Mouse (Mus musculus) intestine, embryonic 15.5 days (tissue): ENCODE measurements at regions not wholly inside any gene's neighbourhood (a gene's known extent, or its start where the extent isn't known, plus 50 kb on each side); places are given as distances from the start of the nearest gene placed in this dataset.

ENCODE experiments used
- ATAC-seq: fragments of 200-750 bp; cut with Nextera tagmentation; 2 replicates; pipeline ENCODE4 v1.8.0; 2017; ENCODE audit warnings: moderate TSS enrichment, moderate library complexity
- H3K27ac ChIP-seq: fragments of 300-500 bp; sonication (generic); 2 replicates; pipeline ENCODE4 v1.5.1; 2015; ENCODE audit warnings: mild to moderate bottlenecking, inconsistent platforms
- H3K27me3 ChIP-seq: fragments of 300-500 bp; sonication (generic); replicated peaks from 2 replicates; pipeline ENCODE4 v1.6.1; 2015; ENCODE audit warnings: inconsistent platforms
- H3K36me3 ChIP-seq: fragments of 300-500 bp; sonication (generic); 2 replicates; pipeline ENCODE4 v1.6.1; 2015; ENCODE audit warnings: inconsistent platforms
- H3K4me1 ChIP-seq: fragments of 300-500 bp; sonication (generic); replicated peaks from 2 replicates; pipeline ENCODE4 v1.6.1; 2015; ENCODE audit warnings: inconsistent platforms
- H3K4me2 ChIP-seq: fragments of 300-500 bp; sonication (generic); replicated peaks from 2 replicates; pipeline ENCODE4 v1.6.1; 2015; ENCODE audit warnings: mild to moderate bottlenecking, inconsistent platforms
- H3K4me3 ChIP-seq: fragments of 300-500 bp; sonication (generic); replicated peaks from 2 replicates; pipeline ENCODE4 v1.5.1; 2015; ENCODE audit warnings: inconsistent platforms
- H3K9ac ChIP-seq: fragments of 300-500 bp; sonication (generic); 2 replicates; pipeline ENCODE4 v1.6.1; 2015; ENCODE audit warnings: inconsistent platforms
- H3K9me3 ChIP-seq: fragments of 300-500 bp; sonication (generic); 2 replicates; pipeline ENCODE4 v1.6.1; 2016; ENCODE audit warnings: inconsistent platforms
- WGBS: fragments of 180-500 bp; shearing (Covaris S2); methylation state at CpG from one replicate; pipeline ENCODE4 v1.1.7; 2015; 5-methylcytosine and 5-hydroxymethylcytosine counted together

- Histone ChIP-seq H3K4me1 (0 out of 2 replicates have a peak, but pooled peaks cover 5% of the 10 kb centered on the region), H3K9ac (no peak overlapping the region), H3K36me3 (no peaks in the 10 kb centered on the region), H3K4me3 (no peak overlapping the region), H3K4me2 (no peak overlapping the region), H3K27me3 (no peaks in the 10 kb centered on the region), H3K27ac (no peak overlapping the region), H3K9me3 (no peaks in the 10 kb centered on the region)
- WGBS, result 87% methylated on average over 15 of the region's 15 CpGs
- no peak for ATAC-seq
Observed at GRCm38 (mm10) chr3:52662164-52662908, 354.7 kb downstream of the Cog6 start.

- ATAC-seq, result peak; percentile 71
- WGBS, result 28% methylated on average over 5 of the region's 5 CpGs
- no peaks in the 10 kb centered on the region for H3K4me1 ChIP-seq
- no peak overlapping the region for H3K27ac ChIP-seq
- H3K36me3 ChIP-seq, result no peaks in the 10 kb centered on the region
- no peak overlapping the region for H3K4me3 ChIP-seq
- H3K27me3 ChIP-seq, result no peaks in the 10 kb centered on the region
- no peaks in the 10 kb centered on the region for H3K9me3 ChIP-seq
- no peak overlapping the region for H3K9ac ChIP-seq
- H3K4me2 ChIP-seq, result no peak overlapping the region
Observed at GRCm38 (mm10) chr3:52653006-52653405, 364.0 kb downstream of the Cog6 start.

- Histone ChIP-seq H3K27ac (no peak overlapping the region), H3K4me2 (no peak overlapping the region), H3K9me3 (no peaks in the 10 kb centered on the region), H3K9ac (no peak overlapping the region), H3K4me3 (no peak overlapping the region), H3K4me1 (no peaks in the 10 kb centered on the region), H3K27me3 (no peaks in the 10 kb centered on the region), H3K36me3 (no peaks in the 10 kb centered on the region)
- 51% methylated on average over 2 of the region's 2 CpGs for WGBS
- peak; percentile 68; the same call in 1 of the 2 replicates for ATAC-seq
Observed at GRCm38 (mm10) chr3:52652476-52652870, 364.6 kb downstream of the Cog6 start.

- no peak for ATAC-seq
- 56% methylated on average over 7 of the region's 7 CpGs for WGBS
- Histone ChIP-seq H3K4me2 (no peak overlapping the region), H3K9me3 (no peaks in the 10 kb centered on the region), H3K9ac (no peak overlapping the region), H3K27ac (no peak overlapping the region), H3K27me3 (no peaks in the 10 kb centered on the region), H3K4me3 (no peak overlapping the region), H3K36me3 (no peaks in the 10 kb centered on the region), H3K4me1 (no peaks in the 10 kb centered on the region)
Observed at GRCm38 (mm10) chr3:52651862-52652475, 365.1 kb downstream of the Cog6 start.

GRCm38 (mm10) chr3:52650071-52650470 is 367.0 kb downstream of the Cog6 start:
- Histone ChIP-seq H3K27ac (no peak overlapping the region), H3K4me3 (no peak overlapping the region), H3K36me3 (no peaks in the 10 kb centered on the region), H3K27me3 (no peaks in the 10 kb centered on the region), H3K4me1 (no peaks in the 10 kb centered on the region), H3K9ac (no peak overlapping the region), H3K4me2 (no peak overlapping the region), H3K9me3 (no peaks in the 10 kb centered on the region)
- 89% methylated on average over 3 of the region's 3 CpGs for WGBS
- ATAC-seq, result no peak

DNA sequence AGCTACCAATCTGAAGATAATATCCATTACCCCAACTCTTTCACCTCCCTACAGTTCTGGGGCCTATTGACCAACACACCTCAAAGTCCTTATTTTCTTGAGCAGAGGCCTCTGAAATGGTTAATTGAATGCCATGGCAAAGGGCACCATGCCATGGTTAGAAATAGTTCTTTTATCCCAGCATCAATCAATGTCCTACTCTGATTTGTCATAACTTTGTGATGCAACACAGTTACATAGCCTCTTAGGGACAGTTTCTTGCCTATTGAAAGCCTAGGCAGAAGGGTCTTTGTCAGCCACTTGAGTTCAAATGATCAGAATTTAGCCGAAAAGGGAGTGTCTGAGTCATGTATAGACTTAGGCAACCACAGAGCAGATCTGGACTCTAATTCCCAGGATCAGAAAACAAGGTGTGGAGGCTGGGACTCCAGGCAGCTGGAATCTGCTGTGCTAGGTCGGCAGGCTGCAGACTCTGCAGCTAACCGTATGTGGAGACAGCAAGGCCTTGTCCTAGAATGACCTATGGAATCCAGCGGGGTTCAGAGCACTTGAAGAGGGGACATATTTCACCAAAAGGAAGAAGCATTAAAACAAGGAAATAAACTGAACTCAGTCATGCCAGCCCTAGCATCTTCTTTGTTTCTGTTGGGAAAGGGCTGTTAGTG is 368.1 kb downstream of the Cog6 start:
- no peaks in the 10 kb centered on the region for H3K9me3 ChIP-seq
- 0 out of 2 replicates have a peak, but pooled peaks cover 8% of the 10 kb centered on the region for H3K4me1 ChIP-seq
- 61% methylated on average over 4 of the region's 4 CpGs for WGBS
- no peaks in the 10 kb centered on the region for H3K27me3 ChIP-seq
- ATAC-seq, result no peak
- no peak overlapping the region for H3K27ac ChIP-seq
- no peak overlapping the region for H3K4me3 ChIP-seq
- H3K4me2 ChIP-seq, result no peak overlapping the region
- H3K36me3 ChIP-seq, result no peaks in the 10 kb centered on the region
- H3K9ac ChIP-seq, result no peak overlapping the region

DNA sequence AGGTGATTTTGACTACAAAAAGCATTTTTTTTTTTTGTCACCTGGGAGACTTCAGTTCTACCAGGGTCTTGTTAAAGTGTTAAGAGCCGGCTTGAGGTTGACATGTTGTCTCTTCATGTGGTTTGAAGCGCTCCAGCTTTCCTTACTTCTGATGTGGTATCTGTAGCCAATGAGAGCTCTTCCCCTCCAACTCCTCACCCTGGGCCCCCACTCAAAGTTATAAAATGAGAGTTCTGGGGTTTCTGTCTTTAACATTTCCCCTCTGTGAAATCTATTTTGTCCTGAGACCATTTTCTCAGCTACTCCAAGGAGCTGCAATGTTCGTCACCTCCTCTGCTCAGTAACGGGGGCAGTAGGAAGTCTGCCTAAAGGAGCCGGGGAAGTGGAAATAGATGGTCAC is 369.1 kb downstream of the Cog6 start:
- Histone ChIP-seq H3K9me3 (no peaks in the 10 kb centered on the region), H3K27me3 (no peaks in the 10 kb centered on the region), H3K4me1 (peaks cover 8% of the 10 kb centered on the region; the same call in 1 of the 2 replicates), H3K9ac (no peak overlapping the region), H3K4me2 (no peak overlapping the region), H3K4me3 (no peak overlapping the region), H3K27ac (no peak overlapping the region), H3K36me3 (no peaks in the 10 kb centered on the region)
- ATAC-seq, result no peak
- WGBS, result 90% methylated on average over 5 of the region's 5 CpGs

DNA sequence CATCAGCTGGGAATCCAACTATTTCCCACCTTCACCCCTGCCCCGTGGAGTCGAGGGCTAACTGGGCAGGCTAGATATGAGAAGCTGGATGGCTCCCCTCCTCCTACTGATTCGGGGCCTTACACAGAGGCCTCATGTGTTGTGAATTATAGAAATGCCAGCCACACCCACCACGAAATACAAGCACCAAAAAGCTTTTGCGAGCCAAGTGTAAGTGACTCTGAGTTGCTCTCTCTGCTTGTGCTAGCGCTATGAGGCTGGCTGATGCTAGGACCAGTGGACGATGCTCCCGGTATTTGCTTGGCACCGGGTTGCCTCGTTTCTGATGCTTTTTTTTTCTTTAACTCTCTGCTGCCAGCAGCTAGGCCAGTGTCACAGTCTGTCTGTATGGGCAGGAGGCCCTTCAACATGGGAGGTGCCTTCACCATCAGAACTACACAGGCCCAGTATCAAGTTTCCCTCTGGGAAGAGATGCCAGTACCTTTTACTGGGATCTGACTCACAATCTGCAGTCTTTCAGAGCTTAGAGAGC is 369.8 kb downstream of the Cog6 start:
- H3K9me3 ChIP-seq, result no peaks in the 10 kb centered on the region
- H3K27me3 ChIP-seq, result no peaks in the 10 kb centered on the region
- H3K4me2 ChIP-seq, result no peak overlapping the region
- H3K27ac ChIP-seq, result no peak overlapping the region
- ATAC-seq, result no peak
- H3K4me3 ChIP-seq, result no peak overlapping the region
- 81% methylated on average over 10 of the region's 10 CpGs for WGBS
- no peaks in the 10 kb centered on the region for H3K36me3 ChIP-seq
- peaks cover 8% of the 10 kb centered on the region; the same call in 1 of the 2 replicates for H3K4me1 ChIP-seq
- no peak overlapping the region for H3K9ac ChIP-seq

DNA sequence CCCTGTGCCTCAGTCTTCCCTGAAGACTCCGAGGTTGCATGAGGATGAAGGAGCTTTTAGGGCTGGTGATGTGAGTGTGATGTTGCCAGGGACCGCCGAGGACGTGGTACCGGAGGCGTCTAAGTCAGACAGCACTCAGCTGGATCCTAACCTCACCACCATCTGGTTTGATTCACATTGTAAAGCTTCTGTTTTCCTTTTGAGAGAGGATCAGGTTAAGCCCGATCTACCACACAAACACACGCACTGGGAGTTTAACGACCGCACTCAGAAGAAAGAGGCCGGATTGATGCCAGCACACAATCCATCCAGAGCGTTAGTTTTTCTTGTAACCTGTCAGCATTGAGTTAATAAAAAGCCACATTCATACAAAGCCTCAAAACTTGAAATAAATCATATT is 371.9 kb downstream of the Cog6 start:
- H3K4me2 ChIP-seq, result no peak overlapping the region
- no peaks in the 10 kb centered on the region for H3K9me3 ChIP-seq
- no peaks in the 10 kb centered on the region for H3K36me3 ChIP-seq
- peaks cover 8% of the 10 kb centered on the region; the same call in 1 of the 2 replicates for H3K4me1 ChIP-seq
- H3K9ac ChIP-seq, result no peak overlapping the region
- whole genome bisulfite sequencing, result 56% methylated on average over 12 of the region's 12 CpGs
- H3K27ac ChIP-seq, result no peak overlapping the region
- H3K4me3 ChIP-seq, result no peak overlapping the region
- no peak for ATAC-seq
- no peaks in the 10 kb centered on the region for H3K27me3 ChIP-seq

- no peak overlapping the region for H3K9ac ChIP-seq
- H3K4me1 ChIP-seq, result peaks cover 8% of the 10 kb centered on the region; the same call in 1 of the 2 replicates
- 40% methylated on average over 16 of the region's 16 CpGs for WGBS
- no peaks in the 10 kb centered on the region for H3K9me3 ChIP-seq
- no peak overlapping the region for H3K4me2 ChIP-seq
- H3K4me3 ChIP-seq, result no peak overlapping the region
- H3K27me3 ChIP-seq, result no peaks in the 10 kb centered on the region
- peak overlapping the region; percentile 48; the same call in 1 of the 2 replicates for H3K27ac ChIP-seq
- H3K36me3 ChIP-seq, result no peaks in the 10 kb centered on the region
- peak; percentile 37; the same call in 1 of the 2 replicates for ATAC-seq
Observed at GRCm38 (mm10) chr3:52644178-52645128, 372.6 kb downstream of the Cog6 start.

- H3K4me2 ChIP-seq, result no peak overlapping the region
- H3K9ac ChIP-seq, result no peak overlapping the region
- H3K9me3 ChIP-seq, result no peaks in the 10 kb centered on the region
- H3K36me3 ChIP-seq, result no peaks in the 10 kb centered on the region
- 74% methylated on average over 10 of the region's 10 CpGs for WGBS
- peaks cover 8% of the 10 kb centered on the region; the same call in 1 of the 2 replicates for H3K4me1 ChIP-seq
- H3K27me3 ChIP-seq, result no peaks in the 10 kb centered on the region
- no peak for ATAC-seq
- peak overlapping the region; percentile 48 for H3K27ac ChIP-seq
- no peak overlapping the region for H3K4me3 ChIP-seq
Observed at GRCm38 (mm10) chr3:52643796-52644177, 373.2 kb downstream of the Cog6 start.
